Mouse (Mus musculus): ENCODE measurements around the gene Sult1b1. TPM values are rescaled to one million over a fixed set of nuclear protein-coding genes. Genes with fewer than 3 reads are reported as not detected.
"Not testable (repeated sequence)": the region's sequence is repeated elsewhere in the genome, so short reads cannot be mapped to it uniquely, and the experiment has no call there.

Sult1b1 gene
- polyA plus RNA-seq, 1 experiment from 2014 or later, result not detected

GRCm38 (mm10) chr5:87532288-87532687, 5.7 kb downstream of the Sult1b1 start:
- Histone ChIP-seq H3K27me3 (replicated peaks) (no peaks in the 10 kb centered on the region), H3K4me1 (replicated peaks) (no peaks in the 10 kb centered on the region), H3K9me3 (replicated peaks) (no peaks in the 10 kb centered on the region), H3K9ac (no peak overlapping the region), H3K4me2 (no peak overlapping the region), H3K27ac (ENCODE audit: poor library complexity, severe bottlenecking) (no peak overlapping the region), H3K36me3 (no peaks in the 10 kb centered on the region), H3K4me3 (no peak overlapping the region)
- WGBS, result 68% methylated on average over 2 of the region's 2 CpGs
- no peak for ATAC-seq (ENCODE audit: insufficient number of reproducible peaks, low FRiP score)

- WGBS, result 91% methylated on average over 2 of the region's 2 CpGs
- H3K4me1 ChIP-seq (replicated peaks); ATAC-seq (ENCODE audit: insufficient number of reproducible peaks, low FRiP score); H3K4me3 ChIP-seq; H3K27me3 ChIP-seq (replicated peaks); H3K36me3 ChIP-seq; H3K4me2 ChIP-seq; H3K9me3 ChIP-seq (replicated peaks); H3K9ac ChIP-seq; H3K27ac ChIP-seq (ENCODE audit: poor library complexity, severe bottlenecking): not testable (repeated sequence)
Observed at GRCm38 (mm10) chr5:87523561-87523960, 14.4 kb downstream of the Sult1b1 start.

- WGBS, result 54% methylated on average over 4 of the region's 4 CpGs
Observed at GRCm38 (mm10) chr5:87505776-87506458, 32.1 kb downstream of the Sult1b1 start.

GRCm38 (mm10) chr5:87502687-87503086, 35.3 kb downstream of the Sult1b1 start:
- WGBS, result 76% methylated on average over 1 of the region's 1 CpGs

More at GRCm38 (mm10) chr5:87505776-87506458, 32.1 kb downstream of the Sult1b1 start:
- H3K4me2 ChIP-seq, result no peak overlapping the region
- no peak for ATAC-seq (ENCODE audit: insufficient number of reproducible peaks, low FRiP score)
- no peak overlapping the region for H3K9ac ChIP-seq
- H3K27me3 ChIP-seq (replicated peaks), result no peaks in the 10 kb centered on the region
- H3K4me1 ChIP-seq (replicated peaks), result no peaks in the 10 kb centered on the region
- H3K4me3 ChIP-seq, result no peak overlapping the region
- no peaks in the 10 kb centered on the region for H3K36me3 ChIP-seq
- no peak overlapping the region for H3K27ac ChIP-seq (ENCODE audit: poor library complexity, severe bottlenecking)
- no peaks in the 10 kb centered on the region for H3K9me3 ChIP-seq (replicated peaks)

GRCm38 (mm10) chr5:87499341-87499740, 38.7 kb downstream of the Sult1b1 start:
- H3K27me3 ChIP-seq (replicated peaks), result no peaks in the 10 kb centered on the region
- no peak for ATAC-seq (ENCODE audit: insufficient number of reproducible peaks, low FRiP score)

More at GRCm38 (mm10) chr5:87502687-87503086, 35.3 kb downstream of the Sult1b1 start:
- no peak overlapping the region for H3K4me2 ChIP-seq
- no peak overlapping the region for H3K27ac ChIP-seq (ENCODE audit: poor library complexity, severe bottlenecking)
- no peaks in the 10 kb centered on the region for H3K9me3 ChIP-seq (replicated peaks)
- ATAC-seq (ENCODE audit: insufficient number of reproducible peaks, low FRiP score), result no peak
- H3K36me3 ChIP-seq, result no peaks in the 10 kb centered on the region
- no peaks in the 10 kb centered on the region for H3K4me1 ChIP-seq (replicated peaks)
- H3K9ac ChIP-seq, result no peak overlapping the region
- H3K27me3 ChIP-seq (replicated peaks), result no peaks in the 10 kb centered on the region
- H3K4me3 ChIP-seq, result no peak overlapping the region

GRCm38 (mm10) chr5:87498936-87499335, 39.1 kb downstream of the Sult1b1 start:
- Histone ChIP-seq H3K9ac (no peak overlapping the region), H3K27me3 (replicated peaks) (no peaks in the 10 kb centered on the region), H3K4me2 (no peak overlapping the region), H3K4me1 (replicated peaks) (no peaks in the 10 kb centered on the region), H3K4me3 (no peak overlapping the region), H3K36me3 (no peaks in the 10 kb centered on the region), H3K9me3 (replicated peaks) (no peaks in the 10 kb centered on the region; the same call in 1 of the 2 replicates), H3K27ac (ENCODE audit: poor library complexity, severe bottlenecking) (no peak overlapping the region)
- ATAC-seq (ENCODE audit: insufficient number of reproducible peaks, low FRiP score), result no peak

More at GRCm38 (mm10) chr5:87499341-87499740, 38.7 kb downstream of the Sult1b1 start:
- no peaks in the 10 kb centered on the region for H3K4me1 ChIP-seq (replicated peaks)
- no peak overlapping the region for H3K9ac ChIP-seq
- H3K9me3 ChIP-seq (replicated peaks), result no peaks in the 10 kb centered on the region; the same call in 1 of the 2 replicates
- H3K36me3 ChIP-seq, result no peaks in the 10 kb centered on the region
- H3K4me3 ChIP-seq, result no peak overlapping the region
- H3K4me2 ChIP-seq, result no peak overlapping the region
- no peak overlapping the region for H3K27ac ChIP-seq (ENCODE audit: poor library complexity, severe bottlenecking)

- Histone ChIP-seq H3K27me3 (replicated peaks) (no peaks in the 10 kb centered on the region), H3K9me3 (replicated peaks) (no peaks in the 10 kb centered on the region), H3K27ac (ENCODE audit: poor library complexity, severe bottlenecking) (no peak within 1 kb of the TSS), H3K4me3 (no peak within 1 kb of the TSS), H3K4me1 (replicated peaks) (no peaks in the 10 kb centered on the region), H3K36me3 (no peaks in the 10 kb centered on the region), H3K9ac (no peak within 1 kb of the TSS), H3K4me2 (no peak within 1 kb of the TSS)
- 76% methylated on average over 1 of the region's 1 CpGs for whole genome bisulfite sequencing
- no peak for ATAC-seq (ENCODE audit: insufficient number of reproducible peaks, low FRiP score)
Observed at GRCm38 (mm10) chr5:87490771-87491170, 47.2 kb downstream of the Sult1b1 start, which contains the start of gene Ugt2a1. Gene Ugt2a1, minus strand, starts transcription at chr5:87490871.

- H3K4me1 ChIP-seq (replicated peaks); H3K36me3 ChIP-seq; H3K4me3 ChIP-seq; H3K9ac ChIP-seq; H3K9me3 ChIP-seq (replicated peaks); H3K27ac ChIP-seq (ENCODE audit: poor library complexity, severe bottlenecking); H3K4me2 ChIP-seq; H3K27me3 ChIP-seq (replicated peaks); ATAC-seq (ENCODE audit: insufficient number of reproducible peaks, low FRiP score): not testable (repeated sequence)
- 58% methylated on average over 1 of the region's 1 CpGs for WGBS
Observed at GRCm38 (mm10) chr5:87486706-87487105, 51.3 kb downstream of the Sult1b1 start, which contains the start of gene Gm43638. Gene Gm43638, minus strand, starts transcription at chr5:87486806.

GRCm38 (mm10) chr5:87482160-87482559, 55.8 kb downstream of the Sult1b1 start, which contains the start of gene Ugt2a2:
Gene Ugt2a2, minus strand, starts transcription at chr5:87482260.
- ATAC-seq (ENCODE audit: insufficient number of reproducible peaks, low FRiP score), result no peak
- no peaks in the 10 kb centered on the region for H3K4me1 ChIP-seq (replicated peaks)
- H3K36me3 ChIP-seq, result no peaks in the 10 kb centered on the region
- H3K4me2 ChIP-seq, result no peak within 1 kb of the TSS
- 71% methylated on average over 5 of the region's 5 CpGs for WGBS
- no peaks in the 10 kb centered on the region for H3K27me3 ChIP-seq (replicated peaks)
- H3K4me3 ChIP-seq, result no peak within 1 kb of the TSS
- H3K9me3 ChIP-seq (replicated peaks), result no peaks in the 10 kb centered on the region
- no peak within 1 kb of the TSS for H3K9ac ChIP-seq
- H3K27ac ChIP-seq (ENCODE audit: poor library complexity, severe bottlenecking), result no peak within 1 kb of the TSS

Other genes starting within 250 kb of the Sult1b1 start
- not detected in 2 replicates for gene Ugt2a3, start 201.0 kb downstream of the Sult1b1 start, polyA plus RNA-seq (2016; fragmentation: Nextera tagmentation; extraction: Ambion mirVana)
- not detected in 2 replicates for gene Ugt2b38, start 114.0 kb downstream of the Sult1b1 start, polyA plus RNA-seq (2016; fragmentation: Nextera tagmentation; extraction: Ambion mirVana)
- gene Ugt2a2, start 55.9 kb downstream of the Sult1b1 start, polyA plus RNA-seq (2016; fragmentation: Nextera tagmentation; extraction: Ambion mirVana), result not detected in 2 replicates
- gene Gm43638, start 51.4 kb downstream of the Sult1b1 start, polyA plus RNA-seq (2016; fragmentation: Nextera tagmentation; extraction: Ambion mirVana), result not detected in 2 replicates
- not detected in 2 replicates for gene Ugt2a1, start 47.3 kb downstream of the Sult1b1 start, polyA plus RNA-seq (2016; fragmentation: Nextera tagmentation; extraction: Ambion mirVana)
- not detected in 2 replicates for gene Sult1d1, start 30.8 kb upstream of the Sult1b1 start, polyA plus RNA-seq (2016; fragmentation: Nextera tagmentation; extraction: Ambion mirVana)
- gene Sult1e1, start 53.4 kb upstream of the Sult1b1 start, polyA plus RNA-seq (2016; fragmentation: Nextera tagmentation; extraction: Ambion mirVana), result not detected in 2 replicates
- gene Csn1s1, start 128.0 kb upstream of the Sult1b1 start, polyA plus RNA-seq (2016; fragmentation: Nextera tagmentation; extraction: Ambion mirVana), result not detected in 2 replicates
- not detected in 2 replicates for gene Csn2, start 161.4 kb upstream of the Sult1b1 start, polyA plus RNA-seq (2016; fragmentation: Nextera tagmentation; extraction: Ambion mirVana)
- not detected in 2 replicates for gene Csn1s2a, start 236.4 kb upstream of the Sult1b1 start, polyA plus RNA-seq (2016; fragmentation: Nextera tagmentation; extraction: Ambion mirVana)